Mouse (Mus musculus) adrenal gland, postnatal 25 days (tissue): ENCODE results near the gene Pabpc4. TPM values are rescaled to one million over a fixed set of nuclear protein-coding genes. Genes with fewer than 3 reads are reported as not detected.
"Not testable (repeated sequence)": the region's sequence is repeated elsewhere in the genome, so short reads cannot be mapped to it uniquely, and the experiment has no call there.

Experiments used
- DNase-seq: peaks from one replicate; pipeline ENCODE4 v3.0.0; 2021; ENCODE audit warnings: mixed read lengths
- total RNA-seq: library from RNA; stranded (reverse); gene quantifications from 2 replicates; pipeline ENCODE4 v1.2.3, GENCODE M21; 2021

The Pabpc4 gene
- total RNA-seq, 1 experiment from 2014 or later = 97.7 TPM

GRCm38 (mm10) chr4:123247147-123247880 lies 14.8 kb upstream of the Pabpc4 start:
- DNase-seq = no peak

GRCm38 (mm10) chr4:123248971-123249567 lies 13.1 kb upstream of the Pabpc4 start:
- peak; percentile 73 for DNase-seq

DNA sequence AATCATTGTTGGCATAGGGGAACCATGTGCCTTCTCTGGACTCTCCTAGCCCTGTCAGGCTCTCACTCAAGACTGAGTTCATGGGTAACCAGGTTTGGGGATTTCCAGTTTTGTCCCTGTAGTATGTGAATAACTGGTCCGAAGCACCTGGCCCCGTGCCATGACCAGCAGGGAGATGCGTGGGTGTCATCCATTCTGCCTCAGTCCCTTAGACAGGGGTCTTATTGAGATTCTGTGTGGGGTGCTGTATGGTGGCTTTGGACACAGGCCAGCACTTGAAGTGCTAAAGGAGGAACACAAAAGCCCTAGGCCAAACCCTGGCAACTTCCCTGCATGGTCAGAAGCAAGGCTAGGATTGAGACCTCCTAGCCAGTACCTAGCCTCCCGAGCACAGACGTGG lies 9.9 kb upstream of the Pabpc4 start:
- peak; percentile 21 for DNase-seq

DNA sequence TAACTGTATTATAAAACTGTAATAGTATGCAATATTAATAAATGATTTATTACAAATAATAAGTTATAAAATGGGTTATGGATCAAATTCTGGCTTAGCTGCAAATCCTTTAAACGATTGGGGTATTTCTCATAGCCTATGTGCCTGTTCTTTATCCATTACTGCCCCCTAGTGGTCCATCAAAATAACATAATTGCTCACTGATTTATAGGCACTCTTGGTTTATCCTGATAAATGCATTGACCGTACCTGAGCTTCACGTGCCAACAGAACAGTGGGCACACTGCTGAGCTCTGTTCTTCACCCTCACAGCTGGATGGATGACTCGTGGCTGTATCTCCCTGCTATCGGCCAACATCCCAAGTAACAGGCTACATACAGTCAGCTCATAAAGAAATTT lies 7.5 kb upstream of the Pabpc4 start:
- no peak for DNase-seq

DNA sequence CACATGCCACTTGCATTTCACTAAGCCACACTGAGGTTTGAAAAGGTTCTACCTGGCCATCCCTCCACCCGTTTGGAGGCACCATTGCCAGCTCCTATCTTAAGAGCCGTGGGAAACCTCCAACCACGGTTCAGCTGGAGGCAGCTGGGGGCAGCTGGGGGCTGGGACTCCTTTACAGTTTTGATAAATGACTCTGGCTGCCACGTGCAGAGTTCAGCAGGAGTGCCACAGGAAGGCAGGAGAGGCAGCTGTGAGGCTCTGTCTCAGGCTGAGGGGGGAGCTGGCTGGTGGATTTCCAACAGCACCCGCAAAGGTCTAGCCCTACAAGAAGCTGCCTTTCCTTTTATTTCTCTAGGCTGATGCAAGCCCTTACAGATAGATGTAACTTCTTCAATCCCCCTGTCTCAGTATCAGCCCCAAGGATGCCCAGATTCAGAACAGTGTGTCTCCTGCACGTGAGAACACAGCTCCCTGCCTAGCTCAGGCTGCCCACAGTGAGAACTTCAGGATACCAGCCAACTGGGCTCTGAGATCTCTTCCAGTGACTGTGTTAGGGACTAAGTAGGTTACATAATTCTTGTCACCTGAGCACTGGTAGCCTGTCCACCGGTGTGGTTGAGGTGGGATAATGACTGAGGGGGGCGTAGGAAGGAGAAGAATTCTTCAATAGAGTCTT lies 1.9 kb upstream of the Pabpc4 start:
- no peak for DNase-seq

DNA sequence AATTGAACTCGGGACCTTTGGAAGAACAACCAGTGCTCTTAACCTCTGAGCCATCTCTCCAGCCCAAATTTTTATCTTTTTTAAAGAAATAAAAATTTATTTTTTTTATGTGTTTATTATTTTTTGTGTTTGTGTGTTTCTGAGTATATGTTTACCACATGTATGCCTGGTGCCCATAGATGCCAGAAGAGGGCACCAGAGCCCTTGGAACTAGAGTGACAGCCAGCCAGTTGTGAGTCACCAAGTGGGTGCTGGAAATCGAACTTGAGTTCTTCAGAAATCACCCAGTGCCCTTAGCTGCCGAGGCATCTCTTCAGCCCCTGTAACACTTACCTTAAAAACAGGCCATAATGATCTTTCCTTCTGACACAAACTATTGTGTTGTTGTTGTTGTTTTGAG lies 8.9 kb downstream of the Pabpc4 start:
- DNase-seq = no peak

DNA sequence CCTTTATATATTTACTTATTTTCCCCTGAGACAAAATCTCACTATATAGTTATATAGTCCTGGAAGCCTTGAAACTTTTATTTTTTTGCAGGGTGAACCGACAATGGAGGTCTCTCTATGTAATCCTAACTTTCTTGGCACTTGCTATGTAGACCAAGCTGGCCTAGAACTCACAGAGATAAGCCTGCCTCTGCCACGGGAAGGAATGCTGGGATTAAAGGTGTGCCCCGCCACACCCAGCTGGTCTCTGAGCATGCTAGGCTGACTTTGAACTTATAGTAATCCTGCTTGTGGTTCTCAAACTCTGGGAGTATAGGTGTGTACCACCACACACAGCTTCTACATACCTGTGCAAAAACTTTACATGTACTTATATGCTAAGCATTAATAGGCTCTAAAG lies 18.0 kb downstream of the Pabpc4 start:
- no peak for DNase-seq

DNA sequence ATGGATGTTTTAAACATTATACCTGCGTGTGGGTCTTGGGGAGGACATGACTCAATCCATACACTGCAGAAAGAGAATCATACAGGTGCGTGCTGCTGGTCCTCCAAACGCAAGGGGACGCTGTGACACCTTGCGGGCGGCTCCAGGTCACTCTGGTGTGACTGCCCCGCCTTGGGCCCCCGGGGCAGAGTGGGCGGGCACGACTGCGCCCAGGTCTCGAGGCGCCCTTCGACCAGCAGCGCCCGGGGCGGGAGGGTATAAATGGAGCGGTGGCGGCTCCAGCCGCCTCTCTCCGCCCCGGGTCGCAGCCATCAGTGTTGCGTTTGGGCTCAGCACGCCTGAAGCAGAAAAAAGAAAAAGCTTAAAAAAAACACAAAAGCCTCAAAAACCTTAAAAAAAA lies 20.3 kb downstream of the Pabpc4 start:
- DNase-seq = peak; percentile 92

- peak; percentile 55 for DNase-seq
Measured at GRCm38 (mm10) chr4:123282915-123283674, 20.9 kb downstream of the Pabpc4 start.

DNA sequence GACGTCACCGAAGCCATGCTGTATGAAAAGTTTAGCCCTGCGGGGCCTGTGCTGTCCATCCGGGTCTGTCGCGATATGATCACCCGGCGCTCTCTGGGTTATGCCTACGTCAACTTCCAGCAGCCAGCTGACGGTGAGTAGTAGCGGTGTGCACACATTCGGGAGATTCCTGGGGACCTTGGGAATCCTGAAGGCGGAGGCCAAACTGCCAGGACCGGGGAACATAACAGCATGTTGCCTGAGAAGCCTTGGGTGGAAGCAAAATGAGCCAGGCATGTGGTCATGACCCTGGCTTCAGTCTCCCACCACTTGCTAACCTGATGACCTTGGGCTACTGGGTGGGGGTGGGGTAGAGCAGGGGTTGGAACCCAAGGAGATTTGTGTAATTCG lies 21.5 kb downstream of the Pabpc4 start:
- DNase-seq = not testable (repeated sequence)

DNA sequence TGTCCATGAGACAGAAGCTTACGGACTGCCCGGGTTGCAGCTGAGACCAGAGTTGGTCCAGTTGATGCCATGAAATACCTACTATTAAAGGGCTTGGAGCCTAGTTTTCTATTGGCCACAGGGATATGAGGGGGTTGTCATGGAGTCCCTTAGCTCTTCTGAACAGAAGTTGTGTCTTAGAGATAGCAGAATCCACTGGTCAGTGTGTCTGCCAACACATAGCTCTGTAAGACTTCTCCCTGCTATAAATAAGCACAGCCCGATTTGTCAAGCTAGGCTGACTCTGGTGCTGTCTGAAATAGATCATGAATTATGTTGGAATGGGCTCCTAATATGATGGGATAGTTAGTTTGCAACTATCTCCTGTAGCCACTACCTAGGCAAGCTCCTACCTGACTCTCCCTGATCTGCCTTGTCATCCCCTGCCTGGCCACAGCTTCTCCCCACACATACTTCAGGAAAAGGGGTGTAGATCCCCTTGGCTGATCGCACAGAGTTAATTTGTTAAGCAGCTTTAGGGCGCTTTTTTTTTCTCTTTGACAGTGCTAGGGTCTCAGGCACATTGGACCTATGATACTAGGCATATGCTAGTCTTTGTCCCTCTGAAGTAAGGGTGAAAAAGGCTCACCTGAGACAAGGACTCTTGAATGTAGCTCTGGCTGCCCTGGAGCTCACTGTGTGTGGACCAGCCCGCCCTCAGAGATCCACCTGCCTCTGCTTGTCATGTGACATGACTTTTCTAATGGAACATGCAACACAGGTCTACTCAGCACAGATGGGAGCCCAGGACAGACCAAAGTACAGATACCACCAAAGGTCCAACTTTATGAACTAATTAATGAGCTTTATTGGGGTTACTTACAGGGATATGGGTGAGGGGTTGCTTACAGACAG lies 22.8 kb downstream of the Pabpc4 start:
- DNase-seq = no peak

DNA sequence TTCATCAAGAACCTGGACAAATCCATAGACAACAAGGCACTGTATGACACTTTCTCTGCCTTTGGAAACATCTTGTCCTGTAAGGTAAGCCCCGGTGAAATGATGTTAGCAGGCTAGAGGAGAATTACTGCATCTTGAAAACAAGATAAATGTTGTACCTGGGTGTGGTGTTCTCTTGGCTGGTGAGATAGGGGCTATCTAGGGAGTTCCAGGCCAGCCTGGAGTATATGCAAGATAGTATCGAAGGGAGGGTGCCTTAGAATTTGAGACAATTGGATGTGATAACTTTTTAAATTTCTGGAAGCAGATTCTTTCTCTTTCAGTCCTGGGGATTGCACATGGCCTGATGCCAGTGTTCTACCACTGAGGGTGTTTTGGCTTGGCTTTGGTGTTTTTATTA lies 24.6 kb downstream of the Pabpc4 start:
- DNase-seq = no peak

- no peak for DNase-seq
Measured at GRCm38 (mm10) chr4:123289038-123289437, 26.9 kb downstream of the Pabpc4 start.

DNA sequence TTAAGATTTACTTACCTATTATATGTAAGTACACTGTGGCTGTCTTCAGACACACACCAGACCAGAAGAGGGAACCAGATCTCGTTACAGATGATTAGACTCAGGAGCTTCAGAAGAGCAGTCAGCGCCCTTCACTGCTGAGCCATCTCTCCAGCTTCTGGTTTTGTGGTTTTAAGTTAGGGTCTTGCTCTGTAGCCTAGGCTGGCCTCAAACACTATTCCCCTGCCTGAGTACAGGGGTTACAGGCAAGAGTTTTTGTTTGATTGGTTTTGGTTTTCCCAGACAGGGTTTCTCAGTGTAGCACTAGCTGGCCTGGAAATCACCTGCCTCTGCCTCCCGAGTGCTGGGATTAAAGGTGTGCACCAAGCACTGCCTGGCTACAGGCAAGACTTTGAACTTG lies 30.2 kb downstream of the Pabpc4 start:
- DNase-seq = no peak

DNA sequence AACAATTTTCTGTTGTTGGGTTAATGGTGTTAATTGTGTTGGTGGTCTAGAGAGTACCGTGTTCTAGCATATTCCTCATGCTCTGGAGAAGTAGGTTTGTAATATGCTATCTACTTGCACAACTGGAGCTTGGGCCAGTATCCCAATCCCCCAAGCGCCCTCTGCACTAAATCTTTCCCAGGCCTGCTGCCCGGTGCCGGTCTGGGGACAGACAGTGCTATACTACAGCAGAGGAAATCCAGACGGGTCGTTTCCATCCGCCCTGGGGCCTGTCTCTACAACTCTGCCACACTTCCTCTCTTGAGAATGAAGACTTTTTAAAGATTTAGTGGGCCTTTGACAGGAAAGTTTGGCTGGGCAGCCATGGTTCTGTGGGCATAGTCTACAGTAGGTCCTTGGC lies 30.8 kb downstream of the Pabpc4 start:
- DNase-seq = no peak

DNA sequence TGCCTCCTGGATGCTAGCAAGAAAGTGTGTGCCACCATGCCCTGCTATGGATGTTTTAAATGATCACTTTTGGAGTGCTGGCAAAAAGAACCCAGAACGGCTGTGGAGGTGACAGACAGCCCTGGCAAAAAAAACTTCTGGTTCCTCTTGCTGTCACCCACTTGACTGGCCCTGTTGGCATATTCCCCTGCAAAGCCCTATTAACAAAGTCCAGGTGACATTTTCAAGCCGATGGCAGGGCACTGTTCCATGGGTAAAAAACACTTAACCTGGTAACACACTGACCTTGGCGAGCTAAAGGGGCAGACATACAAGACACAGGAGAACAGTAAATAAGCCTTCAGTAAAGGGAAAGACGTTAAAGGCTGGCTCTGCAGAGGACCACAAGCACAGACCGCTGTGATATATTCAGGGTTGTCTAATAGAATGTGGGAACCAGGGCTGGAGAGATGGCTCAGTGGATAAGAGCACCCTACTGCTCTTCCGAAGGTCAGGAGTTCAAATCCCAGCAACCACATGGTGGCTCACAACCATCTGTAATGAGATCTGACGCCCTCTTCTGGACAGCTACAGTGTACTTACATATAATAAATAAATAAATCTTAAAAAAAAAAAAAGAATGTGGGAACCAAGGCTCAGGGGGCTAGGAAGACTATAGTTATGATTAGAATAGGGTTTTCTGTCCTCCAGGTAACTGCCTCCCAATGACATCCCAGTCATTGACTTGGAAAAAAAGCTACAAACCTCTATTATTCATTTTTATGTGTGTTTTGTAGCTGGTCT lies 31.7 kb downstream of the Pabpc4 start:
- no peak for DNase-seq

DNA sequence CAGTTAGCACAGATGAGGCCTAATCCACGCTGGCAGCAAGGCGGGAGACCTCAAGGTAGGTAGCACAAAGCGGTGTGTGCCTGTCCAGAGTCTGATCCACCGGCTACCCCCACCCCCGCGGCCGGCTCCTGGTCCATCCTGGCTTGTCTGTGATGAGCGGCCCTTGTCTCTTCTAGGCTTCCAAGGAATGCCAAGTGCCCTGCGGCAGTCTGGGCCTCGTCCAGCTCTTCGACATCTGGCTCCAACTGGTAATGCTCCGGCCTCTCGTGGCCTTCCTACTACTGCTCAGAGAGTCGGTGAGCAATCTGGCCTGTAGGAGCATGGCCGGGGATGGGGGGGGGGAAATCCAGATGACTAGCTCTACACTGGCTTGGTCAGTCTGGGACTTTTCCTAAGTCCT lies 32.9 kb downstream of the Pabpc4 start:
- not testable (repeated sequence) for DNase-seq

- no peak for DNase-seq
Measured at GRCm38 (mm10) chr4:123295516-123296147, 33.5 kb downstream of the Pabpc4 start.

GRCm38 (mm10) chr4:123296148-123296534 lies 34.0 kb downstream of the Pabpc4 start:
- DNase-seq = no peak

DNA sequence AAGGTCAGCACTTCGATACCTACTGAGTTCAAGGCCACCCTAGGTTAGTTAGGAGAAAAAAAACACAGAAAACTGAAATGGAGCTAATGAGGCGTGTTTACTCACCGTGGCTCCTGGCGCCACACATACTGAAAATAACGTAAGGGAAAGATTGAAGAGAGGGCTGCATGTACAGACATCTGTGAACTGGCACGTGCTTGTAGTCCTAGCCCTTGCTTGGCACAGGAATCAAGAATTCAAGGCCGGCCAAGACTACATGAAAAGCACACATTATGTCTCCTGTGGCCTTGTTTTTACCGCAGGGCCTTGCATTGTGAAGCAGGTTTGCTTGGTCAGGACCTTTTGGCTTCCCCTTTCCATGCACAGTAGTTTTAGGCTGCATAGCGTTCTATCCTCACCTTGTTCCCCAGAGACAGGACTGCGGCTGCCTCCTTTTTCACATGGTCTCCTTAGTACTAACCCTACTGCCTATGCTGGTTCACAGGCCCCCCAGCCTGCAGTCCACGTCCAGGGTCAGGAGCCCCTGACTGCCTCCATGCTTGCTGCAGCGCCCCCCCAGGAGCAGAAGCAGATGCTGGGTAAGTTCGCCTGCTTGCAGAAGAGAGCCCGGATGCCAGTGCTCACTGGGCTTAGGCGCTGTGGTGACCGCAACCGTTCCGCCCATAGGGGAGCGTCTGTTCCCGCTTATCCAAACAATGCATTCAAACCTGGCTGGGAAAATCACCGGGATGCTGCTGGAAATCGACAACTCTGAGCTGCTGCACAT lies 35.2 kb downstream of the Pabpc4 start:
- DNase-seq = no peak
